Mouse (Mus musculus): ENCODE results near the gene Atp5f1.
A peak's percentile ranks its signal among the peaks of the same experiment; 100 is the strongest.

Gene Atp5f1

GRCm38 (mm10) chr3:105900266-105900665 is 59.6 kb downstream of the Atp5f1 start:
- no peak for DNase-seq (ENCODE audit: inconsistent ontology term)

DNA sequence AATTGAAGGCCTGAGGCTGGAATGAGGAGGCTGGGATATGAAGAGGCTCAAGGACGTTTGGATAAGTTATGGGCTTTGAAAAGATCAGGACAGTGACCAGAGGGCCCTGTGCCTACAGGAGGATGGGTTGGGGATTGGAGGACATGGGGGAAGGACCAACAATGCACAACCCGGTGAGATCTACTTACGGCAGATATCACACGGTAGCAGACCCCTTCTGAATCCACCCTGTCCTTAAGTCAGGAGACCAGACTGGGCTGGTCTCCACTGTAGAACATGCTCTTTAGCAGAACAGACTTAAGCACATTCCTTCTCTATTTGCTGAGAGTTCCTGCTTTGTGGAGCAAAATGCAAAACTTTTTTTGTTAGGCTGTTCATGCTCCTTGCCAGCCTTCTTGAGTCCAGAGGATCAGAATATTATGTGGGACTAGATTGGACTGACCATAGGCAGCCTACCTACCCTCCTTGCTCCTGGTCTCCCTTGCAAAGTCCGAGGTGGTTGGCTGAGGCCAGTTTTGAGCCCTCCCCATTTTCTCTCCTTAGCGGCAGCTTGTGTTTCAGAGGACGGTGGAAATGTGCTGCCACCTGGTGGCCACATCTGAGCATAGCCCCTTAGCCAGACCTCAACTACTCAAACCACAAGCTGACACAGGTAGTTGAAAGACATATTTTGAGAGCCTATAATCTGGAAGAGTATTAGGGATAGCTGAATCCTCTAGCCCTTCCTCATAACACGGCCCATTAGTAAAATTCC is 60.3 kb downstream of the Atp5f1 start:
- peak; percentile 76 for DNase-seq (ENCODE audit: inconsistent ontology term)

DNA sequence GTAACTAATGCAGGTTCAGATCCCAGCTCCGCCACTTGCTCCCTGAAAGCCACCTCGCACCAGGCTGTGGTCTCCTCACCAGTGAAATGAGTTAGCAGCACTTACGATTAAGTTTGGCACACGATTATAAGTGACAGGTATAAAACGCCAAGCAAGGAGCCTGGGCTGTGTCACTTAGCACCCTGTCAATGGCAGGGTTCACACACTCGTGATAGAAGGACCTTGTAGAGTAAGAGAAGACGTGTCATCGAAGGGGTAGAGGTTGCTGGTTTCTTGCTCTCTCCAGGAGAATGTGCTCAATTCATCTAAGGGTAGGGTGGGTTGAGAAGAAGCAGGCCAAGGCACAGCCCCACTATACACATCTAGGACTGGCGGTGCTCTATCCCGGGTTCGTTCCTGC is 61.0 kb downstream of the Atp5f1 start:
- DNase-seq (ENCODE audit: inconsistent ontology term), result no peak

DNA sequence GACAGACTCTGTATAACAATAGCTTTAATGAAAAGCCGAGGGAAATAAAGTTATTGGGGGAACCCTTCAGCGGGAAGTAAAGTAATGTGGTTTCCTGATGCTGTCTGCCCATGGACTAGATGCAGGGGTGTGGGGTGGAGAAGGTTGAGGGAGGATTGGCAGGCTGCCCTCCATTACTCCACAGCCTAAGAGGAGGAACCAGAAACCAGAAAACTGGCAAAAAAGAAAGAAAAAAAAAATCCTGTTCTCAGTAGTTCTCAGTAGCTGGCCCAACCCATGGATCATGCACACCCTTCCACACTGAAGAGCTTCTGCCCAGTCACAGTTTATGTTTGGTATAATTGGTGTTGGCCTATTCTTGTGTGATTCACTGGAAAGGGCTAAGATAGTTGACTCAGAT is 61.6 kb downstream of the Atp5f1 start:
- peak; percentile 51 for DNase-seq (ENCODE audit: inconsistent ontology term)

DNA sequence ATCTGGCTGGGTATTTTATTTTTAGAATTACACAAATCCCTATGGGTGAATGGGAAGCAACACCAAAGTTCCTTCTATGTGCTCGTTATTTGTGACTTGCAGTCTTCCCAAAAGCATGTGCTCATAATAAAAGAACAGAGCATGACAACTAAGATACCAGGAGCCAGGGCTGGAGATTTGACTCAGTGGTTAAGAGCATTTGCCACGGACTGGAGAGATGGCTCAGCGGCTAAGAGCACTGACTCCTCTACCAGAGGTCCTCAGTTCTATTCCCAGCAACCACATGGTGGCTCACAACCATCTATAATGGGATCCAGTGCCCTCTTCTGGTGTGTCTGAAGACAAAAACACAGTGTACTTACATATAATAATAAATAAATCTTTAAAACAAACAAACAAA is 63.1 kb downstream of the Atp5f1 start:
- DNase-seq (ENCODE audit: inconsistent ontology term), result no peak

GRCm38 (mm10) chr3:105894601-105895592 is 65.0 kb downstream of the Atp5f1 start:
- DNase-seq (ENCODE audit: inconsistent ontology term), result peak; percentile 95

DNA sequence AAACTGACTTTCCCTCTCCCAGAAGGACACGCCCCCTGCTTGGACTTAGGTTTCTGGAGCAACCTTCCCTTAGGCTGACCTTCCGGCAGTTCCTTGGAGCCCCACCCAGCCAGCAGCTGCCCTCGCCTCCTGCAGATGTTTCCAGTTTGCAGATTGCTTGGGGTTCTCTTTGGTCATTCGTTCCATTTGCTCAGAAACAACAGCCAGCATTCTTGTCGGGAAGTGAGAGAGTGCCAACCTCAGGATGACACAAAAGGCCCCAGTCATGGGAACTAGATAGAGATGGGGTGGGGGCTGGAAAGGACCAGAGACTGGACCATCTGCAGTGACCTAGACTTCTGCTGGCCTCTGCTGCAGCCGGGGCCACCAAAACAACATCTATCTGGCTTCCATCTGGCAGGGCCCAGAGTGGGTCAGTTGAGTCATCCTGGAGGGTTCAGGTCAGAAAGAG is 65.9 kb downstream of the Atp5f1 start:
- peak; percentile 53 for DNase-seq (ENCODE audit: inconsistent ontology term)
